Mouse (Mus musculus) right cerebral cortex, postnatal 10 days (tissue): ENCODE measurements around the gene Tnik.

ENCODE experiments used
- DNase-seq, 2 experiments: peaks; one replicate each; pipeline ENCODE4 v3.0.0; 2021; ENCODE audit warnings: low spot score in 2 of 2

The Tnik gene

GRCm38 (mm10) chr3:28263002-28263947 is at the start of gene Tnik:
Tnik (plus strand) TSS chr3:28263214.
- DNase-seq: peak; percentile 95 to 97

DNA sequence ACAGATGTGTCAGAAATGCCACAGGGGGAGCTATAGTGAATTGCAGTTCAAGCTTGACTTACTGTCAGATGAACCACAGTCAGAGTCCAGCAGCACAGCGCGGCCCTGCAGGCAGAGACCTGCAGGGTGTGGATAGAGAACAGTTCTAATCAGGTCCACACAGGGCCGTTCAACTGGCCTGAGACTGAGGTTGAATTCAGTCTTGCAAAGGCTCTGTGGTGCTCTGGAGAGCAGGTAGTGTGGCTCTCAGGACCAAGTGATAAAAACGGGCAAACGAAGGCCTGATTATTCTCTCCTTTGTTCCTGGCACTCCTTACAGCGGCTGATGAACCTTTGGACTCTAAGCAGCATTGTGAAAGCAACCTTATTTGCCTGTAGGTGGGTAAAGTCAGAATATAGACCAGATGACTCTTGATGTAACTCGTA is 48.1 kb upstream of the Tnik start:
- DNase-seq: no peak

DNA sequence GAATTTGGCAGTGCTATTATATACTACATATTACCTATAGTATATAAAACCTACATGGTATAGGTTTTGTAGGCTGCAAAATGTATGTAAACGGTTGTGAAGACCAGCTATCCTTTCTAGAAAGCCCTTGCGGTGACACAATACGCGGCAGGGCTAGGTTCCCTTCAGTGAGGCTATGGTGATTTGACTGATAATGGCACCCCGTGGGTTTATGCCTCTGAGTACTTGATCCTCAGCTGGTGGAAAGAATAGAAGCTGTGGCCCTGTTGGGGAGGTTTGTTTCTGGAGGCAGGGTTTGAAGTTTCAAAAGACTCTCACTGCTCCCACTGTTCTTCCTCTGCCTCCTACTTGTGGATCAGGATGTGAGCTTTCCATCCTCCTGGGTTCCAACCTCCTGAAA is 46.0 kb upstream of the Tnik start:
- DNase-seq: no peak

GRCm38 (mm10) chr3:28219533-28219932 is 43.5 kb upstream of the Tnik start:
- no peak for DNase-seq

- DNase-seq: no peak
Observed at GRCm38 (mm10) chr3:28219964-28220363, 43.0 kb upstream of the Tnik start.

DNA sequence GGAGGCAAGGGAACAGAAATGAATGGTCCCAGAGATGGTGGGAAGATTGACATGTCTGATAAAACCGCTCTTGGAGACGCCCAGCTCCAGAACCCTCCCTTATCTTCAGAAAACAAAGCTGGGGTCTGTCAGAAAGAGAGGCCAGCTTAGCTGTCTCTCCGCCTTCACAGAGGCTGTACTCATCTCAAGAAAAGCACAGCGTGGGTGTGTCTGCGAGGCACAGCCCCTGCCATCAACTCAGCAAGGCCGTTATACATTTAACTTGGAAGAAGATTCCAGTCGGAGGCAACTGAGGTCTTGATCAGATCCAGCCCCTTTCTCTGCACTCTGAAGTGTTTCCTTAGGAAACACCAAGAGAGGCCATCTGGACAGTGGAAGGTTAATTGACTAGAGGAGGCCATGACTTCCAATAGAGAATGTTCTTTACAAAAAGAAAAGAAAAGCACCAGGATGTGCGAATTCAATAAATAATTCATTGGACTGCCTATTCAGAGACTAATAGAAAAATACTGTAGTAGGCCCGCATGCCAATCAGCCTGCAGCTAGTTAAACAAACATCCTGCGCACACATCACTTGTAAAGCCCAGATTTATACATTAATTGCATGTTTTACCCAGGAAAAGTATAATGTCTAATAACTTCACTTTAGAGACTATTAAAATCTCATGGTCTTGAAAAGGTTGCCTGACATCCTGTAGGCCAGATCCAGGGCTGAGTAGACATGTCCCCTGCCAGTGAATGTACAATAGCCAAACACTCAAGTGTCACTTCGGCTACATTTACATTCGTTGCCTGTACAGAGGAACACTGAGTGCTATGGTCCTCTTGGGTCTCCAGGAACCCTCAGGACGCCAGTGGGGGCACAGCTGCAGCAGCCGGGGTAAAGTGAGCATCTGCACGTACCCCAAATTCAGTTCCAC is 38.3 kb upstream of the Tnik start:
- DNase-seq: no peak

DNA sequence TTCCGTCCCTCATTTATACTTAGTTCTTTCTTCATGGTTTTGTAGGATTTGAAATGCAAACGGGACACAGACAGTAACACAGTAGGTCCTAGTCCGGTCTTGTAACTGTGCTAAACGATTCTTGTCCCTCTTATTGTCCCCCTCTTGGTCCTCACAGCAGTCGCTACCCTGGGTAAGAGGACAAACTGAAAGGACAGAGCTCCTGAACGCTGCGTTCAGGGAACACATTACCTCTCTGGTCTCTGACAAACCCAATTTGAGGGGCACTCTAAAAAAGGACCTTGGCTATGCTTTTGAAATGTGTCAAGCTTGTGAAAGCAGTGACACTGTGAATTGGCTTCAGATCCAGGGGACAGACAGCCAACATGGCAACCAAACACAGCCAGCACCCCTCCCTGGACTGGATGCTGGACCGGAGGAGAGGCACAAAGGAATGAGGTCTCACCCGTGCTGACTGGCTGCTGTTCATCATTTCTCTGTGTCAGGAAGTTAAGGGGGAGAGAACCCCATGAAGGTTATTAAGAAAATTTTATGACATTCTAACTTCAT is 37.6 kb upstream of the Tnik start:
- peak; percentile 64 to 67 for DNase-seq

DNA sequence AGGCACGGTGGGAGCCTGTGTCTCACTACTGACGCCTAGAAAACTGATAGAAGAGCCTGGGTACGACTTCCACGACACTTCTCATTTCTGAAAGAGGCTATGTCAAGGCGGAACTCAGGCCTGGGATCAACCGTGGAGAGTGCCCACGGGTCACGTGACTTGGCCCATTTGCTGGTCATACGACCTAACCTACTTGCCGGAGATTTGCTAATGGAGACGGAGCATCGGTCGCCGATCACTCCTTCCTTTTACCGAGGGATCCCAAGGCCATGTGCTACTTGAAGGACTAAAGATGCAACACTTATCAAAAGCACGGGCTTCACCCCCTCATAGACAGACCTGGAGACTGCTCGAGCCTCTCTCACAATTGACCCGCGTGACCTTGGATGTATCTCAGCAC is 36.8 kb upstream of the Tnik start:
- DNase-seq: no peak

GRCm38 (mm10) chr3:28228930-28229329 is 34.1 kb upstream of the Tnik start:
- DNase-seq: no peak

- DNase-seq: no peak
Observed at GRCm38 (mm10) chr3:28229503-28229902, 33.5 kb upstream of the Tnik start.

DNA sequence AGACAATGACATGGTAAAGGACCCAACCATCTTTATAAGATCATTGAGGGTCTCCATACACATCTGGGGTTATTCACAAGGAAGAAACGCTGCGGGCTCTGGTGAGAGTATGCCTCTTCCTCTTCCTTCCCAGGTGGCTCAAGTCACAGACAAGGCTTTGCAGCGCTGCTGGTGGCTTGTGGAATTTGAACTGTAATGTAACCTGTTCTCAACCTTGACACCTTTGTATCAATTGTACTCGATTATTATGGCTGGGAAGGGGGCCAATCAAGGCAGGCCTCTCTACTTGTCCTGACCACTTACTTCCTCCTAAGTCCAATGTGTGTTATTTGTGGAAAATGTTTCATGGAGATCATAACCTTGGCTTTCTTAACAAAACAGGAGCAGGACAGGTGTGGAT is 30.1 kb upstream of the Tnik start:
- no peak for DNase-seq

DNA sequence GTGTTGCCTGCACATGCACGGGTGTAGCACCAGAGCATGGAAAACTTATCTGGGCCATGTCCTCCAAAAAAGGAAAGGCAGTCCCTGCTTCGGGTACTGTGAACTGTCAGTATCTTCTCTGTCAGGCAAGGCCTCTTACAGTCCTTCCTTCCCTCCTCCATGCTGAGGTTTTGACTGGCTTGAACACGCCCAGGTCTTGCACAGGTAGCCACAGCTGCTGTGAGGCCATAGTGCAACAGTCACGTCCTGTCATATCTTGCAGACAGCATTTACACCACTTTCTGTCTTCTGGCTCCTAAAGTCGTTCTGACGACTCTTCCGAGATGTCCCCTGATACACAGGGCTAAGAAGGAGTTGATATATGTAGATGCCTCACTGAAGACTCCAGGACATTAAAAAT is 28.8 kb upstream of the Tnik start:
- DNase-seq: no peak

GRCm38 (mm10) chr3:28236689-28237088 is 26.3 kb upstream of the Tnik start:
- no peak for DNase-seq

GRCm38 (mm10) chr3:28238136-28238535 is 24.9 kb upstream of the Tnik start:
- no peak for DNase-seq

DNA sequence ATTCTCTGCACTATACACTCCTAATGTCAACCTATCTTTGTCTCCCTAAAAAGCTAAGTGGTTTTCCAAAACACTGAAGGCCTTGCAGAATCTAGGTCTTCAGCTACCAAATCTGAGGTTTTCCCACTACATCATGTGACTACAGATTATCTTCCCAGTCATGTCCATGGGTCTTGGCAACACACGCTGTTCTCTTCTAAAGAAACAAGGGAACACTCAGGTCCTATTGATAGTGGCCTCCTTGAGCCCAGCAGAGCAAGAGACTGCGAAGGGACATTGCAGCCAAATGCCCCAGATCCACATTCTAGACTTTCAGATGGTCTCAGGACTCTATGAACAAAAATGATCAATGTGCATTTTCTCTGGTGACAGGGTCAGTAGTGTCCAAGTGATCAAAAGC is 20.5 kb upstream of the Tnik start:
- DNase-seq: peak; percentile 49 to 73

DNA sequence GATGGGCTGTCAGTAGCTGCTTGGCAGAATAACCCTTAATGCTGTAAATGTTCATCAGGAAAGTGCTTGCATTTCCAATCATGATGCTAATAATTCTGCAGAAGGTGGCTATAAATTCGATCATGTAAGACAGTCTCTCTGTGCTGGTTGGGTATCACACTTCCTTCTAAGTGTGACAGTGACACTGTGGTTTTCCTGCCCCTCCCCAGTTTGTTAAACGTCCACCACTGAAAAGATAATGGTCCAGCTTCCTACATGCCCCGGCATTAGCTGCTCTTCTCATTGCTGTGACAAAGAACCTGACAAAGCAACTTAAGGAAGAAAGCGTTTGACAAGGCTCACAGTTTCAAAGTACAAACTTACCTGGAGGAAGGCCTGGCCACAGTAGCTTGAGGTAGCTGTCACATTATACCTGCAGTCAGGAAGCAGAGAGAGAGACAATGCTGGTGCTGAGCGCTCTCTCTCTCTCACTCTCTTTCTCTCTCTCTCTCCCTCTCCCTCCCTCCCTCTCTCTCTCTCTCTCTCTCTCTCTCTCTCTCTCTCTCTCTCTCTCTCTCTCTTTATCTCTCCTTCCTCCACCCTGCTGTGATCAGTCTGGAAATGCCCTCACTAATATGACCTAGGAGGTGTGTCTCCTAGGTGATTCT is 18.6 kb upstream of the Tnik start:
- DNase-seq: no peak

DNA sequence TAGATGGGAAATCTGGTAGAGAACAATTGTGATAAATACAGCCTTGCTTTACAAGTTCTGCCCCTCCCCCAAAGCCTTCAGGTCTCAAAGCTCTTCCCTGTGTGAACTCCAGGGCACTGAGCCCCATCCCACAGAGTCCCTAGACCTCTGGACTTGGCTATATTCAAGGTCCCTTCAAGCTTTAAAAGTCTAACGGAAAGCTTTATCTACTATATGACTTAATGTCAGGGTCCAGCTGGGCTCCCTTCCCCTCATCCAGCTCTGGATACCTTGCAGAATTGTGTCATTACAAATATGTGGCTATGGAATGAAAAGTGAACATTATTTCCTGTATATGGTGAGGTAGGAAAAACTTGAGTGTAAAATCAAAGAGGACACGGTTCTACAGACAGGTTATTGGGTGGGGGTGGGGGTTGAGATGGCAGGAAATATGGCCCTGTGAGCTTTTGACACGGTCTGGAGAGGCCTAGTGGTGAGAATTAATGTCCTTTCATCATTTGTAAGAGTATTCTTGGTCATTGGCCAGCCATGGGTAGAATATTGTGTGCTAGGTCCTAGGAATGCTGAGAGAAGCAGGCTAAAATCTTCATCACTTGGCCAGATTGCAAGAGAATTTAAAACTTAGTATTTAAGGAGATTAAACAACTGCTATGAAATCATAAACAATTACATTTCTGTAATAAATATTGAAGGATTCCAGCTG is 14.6 kb upstream of the Tnik start:
- DNase-seq: no peak

- no peak for DNase-seq
Observed at GRCm38 (mm10) chr3:28255711-28256110, 7.3 kb upstream of the Tnik start.

DNA sequence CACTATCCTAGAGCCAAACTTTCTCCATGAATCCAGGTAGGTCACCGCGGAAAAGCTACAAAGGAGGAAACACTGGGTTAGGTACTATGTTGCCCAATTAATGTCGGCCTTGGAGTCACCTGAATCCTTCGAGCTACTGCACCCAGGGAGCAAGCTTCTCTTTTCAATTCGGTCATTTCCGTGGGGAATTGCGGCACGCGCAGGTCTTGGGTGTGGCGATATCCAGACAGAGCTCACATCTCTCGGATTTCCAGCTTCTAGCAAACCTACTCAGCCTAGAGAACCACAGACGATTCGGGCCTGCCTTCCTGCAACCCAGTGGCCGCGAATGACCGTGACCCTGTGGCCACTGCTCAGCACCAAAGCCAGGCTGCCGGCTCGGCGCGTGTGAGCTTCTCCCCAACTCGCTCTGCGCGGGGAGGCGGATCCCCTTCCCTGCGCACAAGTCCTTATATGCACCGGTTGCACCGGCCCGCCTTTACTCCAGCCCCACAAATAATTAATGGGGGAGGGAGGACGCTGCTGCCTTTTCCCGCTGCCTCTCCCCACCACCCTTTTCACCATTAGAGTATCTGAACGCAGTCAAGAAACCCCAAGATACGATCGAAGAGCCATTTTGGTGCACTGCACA is 528 bp upstream of the Tnik start:
- peak; percentile 77 to 82 for DNase-seq
